Mouse (Mus musculus): ENCODE results near the gene Rab30. TPM values are rescaled to one million over a fixed set of nuclear protein-coding genes. Genes with fewer than 3 reads are reported as not detected.
A peak's percentile ranks its signal among the peaks of the same experiment; 100 is the strongest.
"Not testable (repeated sequence)": the region's sequence is repeated elsewhere in the genome, so short reads cannot be mapped to it uniquely, and the experiment has no call there.

Gene Rab30
- polyA plus RNA-seq, 1 experiment, result 23.0 TPM

GRCm38 (mm10) chr7:92758067-92758466, 16.7 kb downstream of the Rab30 start:
- Histone ChIP-seq H3K4me3 (replicated peaks; ENCODE audit: insufficient read depth, low read depth, low read length) (no peak overlapping the region), H3K27ac (ENCODE audit: insufficient read depth, low read length) (no peak overlapping the region), H3K4me1 (ENCODE audit: control insufficient read depth, insufficient read depth, low read length) (peaks cover 17% of the 10 kb centered on the region), H3K27me3 (ENCODE audit: control insufficient read depth, insufficient read depth, low read length) (no peaks in the 10 kb centered on the region)
- 28% methylated on average over 5 of the region's 5 CpGs for WGBS
- DNase-seq, result peak in 1 of 2 experiments; percentile 56
- TF ChIP-seq CTCF (IDR thresholded peaks at IDR 0.05; ENCODE audit: borderline replicate concordance, insufficient read depth, low read depth, low read length), result no peak
- TF ChIP-seq POLR2A (IDR thresholded peaks at IDR 0.05; ENCODE audit: borderline replicate concordance, insufficient read depth, low read length), result no peak

- DNase-seq, result no peak
- Histone ChIP-seq H3K27me3 (ENCODE audit: control insufficient read depth, insufficient read depth, low read length) (no peaks in the 10 kb centered on the region), H3K4me3 (replicated peaks; ENCODE audit: insufficient read depth, low read depth, low read length) (no peak overlapping the region), H3K4me1 (ENCODE audit: control insufficient read depth, insufficient read depth, low read length) (peaks cover 17% of the 10 kb centered on the region), H3K27ac (ENCODE audit: insufficient read depth, low read length) (peak overlapping the region; percentile 23; the same call in 1 of the 2 replicates)
- WGBS, result 46% methylated on average over 6 of the region's 6 CpGs
- TF ChIP-seq POLR2A (IDR thresholded peaks at IDR 0.05; ENCODE audit: borderline replicate concordance, insufficient read depth, low read length), result no peak
- TF ChIP-seq CTCF (IDR thresholded peaks at IDR 0.05; ENCODE audit: borderline replicate concordance, insufficient read depth, low read depth, low read length), result no peak
Measured at GRCm38 (mm10) chr7:92760651-92761050, 19.2 kb downstream of the Rab30 start.

DNA sequence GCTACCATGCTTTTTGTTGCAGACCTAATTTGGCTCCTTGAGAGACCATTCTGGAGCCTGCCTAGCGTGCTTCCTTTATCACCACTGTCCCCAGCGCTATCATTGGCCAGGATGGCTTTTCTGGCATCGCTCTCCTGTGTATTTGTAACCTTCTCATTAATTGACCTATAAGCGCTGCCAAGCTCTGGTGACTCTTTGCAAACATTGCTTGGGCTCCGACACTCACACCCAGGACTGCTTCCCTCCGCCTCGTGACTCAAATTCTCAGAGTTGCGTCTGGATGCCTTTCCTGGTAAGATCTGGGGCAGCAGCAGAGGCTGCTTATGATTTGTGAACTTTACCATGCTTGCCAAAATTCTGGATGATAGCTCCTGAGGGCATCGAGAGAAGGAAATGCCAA, 19.8 kb downstream of the Rab30 start:
- TF ChIP-seq POLR2A (IDR thresholded peaks at IDR 0.05; ENCODE audit: borderline replicate concordance, insufficient read depth, low read length) (no peak), CTCF (IDR thresholded peaks at IDR 0.05; ENCODE audit: borderline replicate concordance, insufficient read depth, low read depth, low read length) (no peak)
- Histone ChIP-seq H3K27ac (ENCODE audit: insufficient read depth, low read length) (peak overlapping the region; percentile 23; the same call in 1 of the 2 replicates), H3K27me3 (ENCODE audit: control insufficient read depth, insufficient read depth, low read length) (no peaks in the 10 kb centered on the region), H3K4me1 (ENCODE audit: control insufficient read depth, insufficient read depth, low read length) (peaks cover 21% of the 10 kb centered on the region), H3K4me3 (replicated peaks; ENCODE audit: insufficient read depth, low read depth, low read length) (no peak overlapping the region)
- peak; percentile 50 to 79 for DNase-seq
- 10% methylated on average over 9 of the region's 9 CpGs for WGBS

- WGBS, result 11% methylated on average over 9 of the region's 9 CpGs
- H3K4me1 ChIP-seq (ENCODE audit: control insufficient read depth, insufficient read depth, low read length), result peaks cover 9% of the 10 kb centered on the region
- H3K27me3 ChIP-seq (ENCODE audit: control insufficient read depth, insufficient read depth, low read length), result no peaks in the 10 kb centered on the region
- H3K4me3 ChIP-seq (replicated peaks; ENCODE audit: insufficient read depth, low read depth, low read length), result no peak overlapping the region
- peak; percentile 64 to 78 for DNase-seq
- TF ChIP-seq CTCF (IDR thresholded peaks at IDR 0.05; ENCODE audit: borderline replicate concordance, insufficient read depth, low read depth, low read length), result no peak
- TF ChIP-seq POLR2A (IDR thresholded peaks at IDR 0.05; ENCODE audit: borderline replicate concordance, insufficient read depth, low read length), result no peak
- no peak overlapping the region for H3K27ac ChIP-seq (ENCODE audit: insufficient read depth, low read length)
Measured at GRCm38 (mm10) chr7:92765426-92765825, 24.0 kb downstream of the Rab30 start.

- DNase-seq, result no peak
- Histone ChIP-seq H3K4me1 (ENCODE audit: control insufficient read depth, insufficient read depth, low read length) (peaks cover 4% of the 10 kb centered on the region; the same call in 1 of the 2 replicates), H3K27ac (ENCODE audit: insufficient read depth, low read length) (peak overlapping the region; percentile 7; the same call in 1 of the 2 replicates), H3K27me3 (ENCODE audit: control insufficient read depth, insufficient read depth, low read length) (no peaks in the 10 kb centered on the region), H3K4me3 (replicated peaks; ENCODE audit: insufficient read depth, low read depth, low read length) (no peak overlapping the region)
- TF ChIP-seq CTCF (IDR thresholded peaks at IDR 0.05; ENCODE audit: borderline replicate concordance, insufficient read depth, low read depth, low read length), result no peak
- no peak for TF ChIP-seq POLR2A (IDR thresholded peaks at IDR 0.05; ENCODE audit: borderline replicate concordance, insufficient read depth, low read length)
- 81% methylated on average over 9 of the region's 9 CpGs for WGBS
Measured at GRCm38 (mm10) chr7:92766096-92767090, 25.0 kb downstream of the Rab30 start.

GRCm38 (mm10) chr7:92768116-92768515, 26.7 kb downstream of the Rab30 start:
- 96% methylated on average over 12 of the region's 12 CpGs for WGBS
- H3K4me1 ChIP-seq (ENCODE audit: control insufficient read depth, insufficient read depth, low read length); DNase-seq; H3K4me3 ChIP-seq (replicated peaks; ENCODE audit: insufficient read depth, low read depth, low read length); H3K27me3 ChIP-seq (ENCODE audit: control insufficient read depth, insufficient read depth, low read length); H3K27ac ChIP-seq (ENCODE audit: insufficient read depth, low read length): not testable (repeated sequence)

DNA sequence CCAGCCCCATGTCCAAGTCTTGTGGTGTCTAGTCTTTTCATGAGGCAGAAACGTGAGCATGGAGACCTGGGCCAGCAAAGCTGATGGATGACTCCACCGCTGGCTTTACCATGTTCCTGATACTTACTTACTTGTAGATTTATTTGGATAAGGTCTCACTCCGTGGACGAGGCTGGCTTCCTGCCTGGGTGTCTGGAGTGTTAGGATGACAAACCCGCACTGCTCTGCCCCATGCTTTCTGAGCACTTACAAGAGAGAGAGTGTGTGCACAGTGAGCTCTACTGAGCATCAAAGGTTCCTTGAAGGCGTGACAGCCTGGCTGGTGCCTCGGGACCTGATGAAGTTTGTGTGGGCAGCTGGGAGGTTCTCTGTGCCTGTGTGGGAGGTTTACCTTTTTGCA, 27.5 kb downstream of the Rab30 start:
- TF ChIP-seq POLR2A (IDR thresholded peaks at IDR 0.05; ENCODE audit: borderline replicate concordance, insufficient read depth, low read length), result no peak
- TF ChIP-seq CTCF (IDR thresholded peaks at IDR 0.05; ENCODE audit: borderline replicate concordance, insufficient read depth, low read depth, low read length), result no peak
- Histone ChIP-seq H3K4me3 (replicated peaks; ENCODE audit: insufficient read depth, low read depth, low read length) (no peak overlapping the region), H3K27me3 (ENCODE audit: control insufficient read depth, insufficient read depth, low read length) (no peaks in the 10 kb centered on the region), H3K4me1 (ENCODE audit: control insufficient read depth, insufficient read depth, low read length) (peaks cover 4% of the 10 kb centered on the region; the same call in 1 of the 2 replicates), H3K27ac (ENCODE audit: insufficient read depth, low read length) (no peak overlapping the region)
- peak in 1 of 2 experiments; percentile 35 for DNase-seq
- WGBS, result 49% methylated on average over 7 of the region's 7 CpGs

DNA sequence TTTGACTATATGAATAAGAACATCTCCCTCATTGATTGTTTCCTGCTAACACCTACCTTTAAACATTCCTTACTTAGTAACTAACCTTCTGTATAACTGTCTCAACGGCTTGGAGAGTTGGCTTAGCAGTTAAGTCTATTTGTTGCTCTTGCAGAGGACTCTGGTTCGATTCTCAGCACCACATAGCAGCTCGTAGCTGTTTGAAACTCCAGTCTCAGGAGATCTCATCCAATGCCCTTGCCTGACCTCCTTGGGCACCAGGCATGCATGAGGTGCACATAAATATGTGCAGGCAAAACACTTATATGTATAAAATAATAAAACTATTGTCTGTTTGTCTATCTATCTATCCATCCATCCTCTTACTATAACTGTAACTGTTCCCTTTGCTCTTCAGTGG, 31.6 kb downstream of the Rab30 start:
- no peak for TF ChIP-seq CTCF (IDR thresholded peaks at IDR 0.05; ENCODE audit: borderline replicate concordance, insufficient read depth, low read depth, low read length)
- TF ChIP-seq POLR2A (IDR thresholded peaks at IDR 0.05; ENCODE audit: borderline replicate concordance, insufficient read depth, low read length), result no peak
- WGBS, result 93% methylated on average over 3 of the region's 3 CpGs

More for the DNA sequence above, 31.6 kb downstream of the Rab30 start:
- DNase-seq, result no peak
- Histone ChIP-seq H3K4me3 (replicated peaks; ENCODE audit: insufficient read depth, low read depth, low read length) (no peak overlapping the region), H3K4me1 (ENCODE audit: control insufficient read depth, insufficient read depth, low read length) (peaks cover 9% of the 10 kb centered on the region), H3K27ac (ENCODE audit: insufficient read depth, low read length) (no peak overlapping the region), H3K27me3 (ENCODE audit: control insufficient read depth, insufficient read depth, low read length) (no peaks in the 10 kb centered on the region)

Measured in cerebellum, adult 2 months (tissue).